Mouse (Mus musculus): ENCODE results near the gene Adm2. TPM values are rescaled to one million over a fixed set of nuclear protein-coding genes. Genes with fewer than 3 reads are reported as not detected.

The Adm2 gene
- polyA plus RNA-seq (2012; rRNA removed), result 0.26 and 0.63 TPM in 2 replicates

- DNase-seq (ENCODE audit: low read depth), result no peak
Measured at GRCm38 (mm10) chr15:89322670-89323522, at the start of gene Adm2. Gene Adm2, plus strand, starts transcription at chr15:89322720.

- DNase-seq (ENCODE audit: low read depth), result no peak
Measured at GRCm38 (mm10) chr15:89275497-89275896, 47.0 kb upstream of the Adm2 start.

- DNase-seq (ENCODE audit: low read depth), result no peak
Measured at GRCm38 (mm10) chr15:89277366-89277765, 45.2 kb upstream of the Adm2 start.

GRCm38 (mm10) chr15:89282546-89282945 lies 40.0 kb upstream of the Adm2 start:
- DNase-seq (ENCODE audit: low read depth), result no peak

GRCm38 (mm10) chr15:89284094-89284493 lies 38.4 kb upstream of the Adm2 start:
- DNase-seq (ENCODE audit: low read depth), result no peak

GRCm38 (mm10) chr15:89285004-89285403 lies 37.5 kb upstream of the Adm2 start:
- no peak for DNase-seq (ENCODE audit: low read depth)

GRCm38 (mm10) chr15:89285478-89285877 lies 37.0 kb upstream of the Adm2 start:
- DNase-seq (ENCODE audit: low read depth), result no peak

GRCm38 (mm10) chr15:89286114-89286513 lies 36.4 kb upstream of the Adm2 start:
- no peak for DNase-seq (ENCODE audit: low read depth)

GRCm38 (mm10) chr15:89286582-89286981 lies 35.9 kb upstream of the Adm2 start:
- DNase-seq (ENCODE audit: low read depth), result no peak

- no peak for DNase-seq (ENCODE audit: low read depth)
Measured at GRCm38 (mm10) chr15:89288227-89288767, 34.2 kb upstream of the Adm2 start.

- DNase-seq (ENCODE audit: low read depth), result no peak
Measured at GRCm38 (mm10) chr15:89289455-89289854, 33.1 kb upstream of the Adm2 start.

- DNase-seq (ENCODE audit: low read depth), result no peak
Measured at GRCm38 (mm10) chr15:89291521-89291920, 31.0 kb upstream of the Adm2 start.

- no peak for DNase-seq (ENCODE audit: low read depth)
Measured at GRCm38 (mm10) chr15:89292795-89293194, 29.7 kb upstream of the Adm2 start.

GRCm38 (mm10) chr15:89293778-89294177 lies 28.7 kb upstream of the Adm2 start:
- no peak for DNase-seq (ENCODE audit: low read depth)

- DNase-seq (ENCODE audit: low read depth), result no peak
Measured at GRCm38 (mm10) chr15:89295580-89296165, 26.8 kb upstream of the Adm2 start.

GRCm38 (mm10) chr15:89296465-89296864 lies 26.1 kb upstream of the Adm2 start:
- no peak for DNase-seq (ENCODE audit: low read depth)

- DNase-seq (ENCODE audit: low read depth), result no peak
Measured at GRCm38 (mm10) chr15:89297695-89298094, 24.8 kb upstream of the Adm2 start.

- no peak for DNase-seq (ENCODE audit: low read depth)
Measured at GRCm38 (mm10) chr15:89300180-89300579, 22.3 kb upstream of the Adm2 start.

GRCm38 (mm10) chr15:89300600-89300999 lies 21.9 kb upstream of the Adm2 start:
- DNase-seq (ENCODE audit: low read depth), result no peak

- no peak for DNase-seq (ENCODE audit: low read depth)
Measured at GRCm38 (mm10) chr15:89305966-89306365, 16.6 kb upstream of the Adm2 start.

GRCm38 (mm10) chr15:89307461-89307860 lies 15.1 kb upstream of the Adm2 start:
- DNase-seq (ENCODE audit: low read depth), result no peak

GRCm38 (mm10) chr15:89308406-89309139 lies 13.9 kb upstream of the Adm2 start:
- DNase-seq (ENCODE audit: low read depth), result no peak
